Mouse (Mus musculus): Measurements from ENCODE around the gene Mab21l3.

- TF ChIP-seq POLR2A (IDR thresholded peaks at IDR 0.05; ENCODE audit: low read depth, low read length) (no peak), CTCF (conservative IDR thresholded peaks at IDR 0.05 in 1 of 2, IDR thresholded peaks at IDR 0.05 in 1 of 2; ENCODE audit: low read depth in 2 of 2, low read length in 2 of 2) (no peak), UBTF (IDR thresholded peaks at IDR 0.05; ENCODE audit: low read depth, low read length) (no peak), HCFC1 (IDR thresholded peaks at IDR 0.05; ENCODE audit: low read depth, low read length) (no peak), JUN (IDR thresholded peaks at IDR 0.05; ENCODE audit: insufficient read depth, low read depth, low read length) (no peak), CHD2 (IDR thresholded peaks at IDR 0.05; ENCODE audit: low read length) (no peak), ZNF384 (IDR thresholded peaks at IDR 0.05; ENCODE audit: low read depth, low read length) (no peak), MYC (IDR thresholded peaks at IDR 0.05; ENCODE audit: low read depth, low read length) (no peak), MAFK (IDR thresholded peaks at IDR 0.05; ENCODE audit: insufficient replicate concordance, low read length) (no peak), GABPA (IDR thresholded peaks at IDR 0.05; ENCODE audit: insufficient replicate concordance, low read depth, low read length) (no peak), ELF1 (IDR thresholded peaks at IDR 0.05; ENCODE audit: low read depth, low read length) (no peak)
Measured at GRCm38 (mm10) chr3:101763566-101763965, 85.2 kb downstream of the Mab21l3 start.

Data from CH12.LX (cell line).